Mouse (Mus musculus) kidney, embryonic 15.5 days (tissue): ENCODE data around the gene Phactr2. TPM values are rescaled to one million over a fixed set of nuclear protein-coding genes. Genes with fewer than 3 reads are reported as not detected.
"Not testable (repeated sequence)": the region's sequence is repeated elsewhere in the genome, so short reads cannot be mapped to it uniquely, and the experiment has no call there.

Experiments
- ATAC-seq: fragments of 200-750 bp; cut with Nextera tagmentation; replicated peaks from 2 replicates; pipeline ENCODE4 v1.8.0; 2017; ENCODE audit warnings: moderate TSS enrichment; ENCODE audit not compliant: low FRiP score
- H3K27ac ChIP-seq: fragments of 300-500 bp; sonication (generic); 2 replicates; pipeline ENCODE4 v1.5.1; 2015; ENCODE audit warnings: mild to moderate bottlenecking, inconsistent platforms
- H3K27me3 ChIP-seq: fragments of 300-500 bp; sonication (generic); 2 replicates; pipeline ENCODE4 v1.6.1; 2015; ENCODE audit warnings: inconsistent platforms
- H3K36me3 ChIP-seq: fragments of 300-500 bp; sonication (generic); 2 replicates; pipeline ENCODE4 v1.6.1; 2015; ENCODE audit warnings: inconsistent platforms
- H3K4me1 ChIP-seq: fragments of 300-500 bp; sonication (generic); 2 replicates; pipeline ENCODE4 v1.6.1; 2015; ENCODE audit warnings: inconsistent platforms
- H3K4me2 ChIP-seq: fragments of 300-500 bp; sonication (generic); 2 replicates; pipeline ENCODE4 v1.6.1; 2015; ENCODE audit warnings: moderate library complexity, mild to moderate bottlenecking, inconsistent platforms
- H3K4me3 ChIP-seq: fragments of 300-500 bp; sonication (generic); replicated peaks from 2 replicates; pipeline ENCODE4 v1.5.1; 2015; ENCODE audit warnings: mild to moderate bottlenecking, inconsistent platforms
- H3K9ac ChIP-seq: fragments of 300-500 bp; sonication (generic); 2 replicates; pipeline ENCODE4 v1.6.1; 2015; ENCODE audit warnings: mild to moderate bottlenecking, inconsistent platforms
- H3K9me3 ChIP-seq: fragments of 300-500 bp; sonication (generic); replicated peaks from 2 replicates; pipeline ENCODE4 v1.6.1; 2016; ENCODE audit warnings: inconsistent platforms
- WGBS: fragments of 180-500 bp; shearing (Covaris S2); methylation state at CpG from one replicate; pipeline ENCODE4 v1.1.7; 2015; ENCODE audit warnings: mixed read lengths; 5-methylcytosine and 5-hydroxymethylcytosine counted together
- polyA plus RNA-seq: library from polyadenylated mRNA; unstranded; fragments of >200 nt; fragmentation: Nextera tagmentation; extraction: Ambion mirVana; gene quantifications from 2 replicates; pipeline ENCODE4 v1.2.1, GENCODE M21; 2015

Phactr2 gene
- 28.1 and 30.6 TPM in 2 replicates for polyA plus RNA-seq

DNA sequence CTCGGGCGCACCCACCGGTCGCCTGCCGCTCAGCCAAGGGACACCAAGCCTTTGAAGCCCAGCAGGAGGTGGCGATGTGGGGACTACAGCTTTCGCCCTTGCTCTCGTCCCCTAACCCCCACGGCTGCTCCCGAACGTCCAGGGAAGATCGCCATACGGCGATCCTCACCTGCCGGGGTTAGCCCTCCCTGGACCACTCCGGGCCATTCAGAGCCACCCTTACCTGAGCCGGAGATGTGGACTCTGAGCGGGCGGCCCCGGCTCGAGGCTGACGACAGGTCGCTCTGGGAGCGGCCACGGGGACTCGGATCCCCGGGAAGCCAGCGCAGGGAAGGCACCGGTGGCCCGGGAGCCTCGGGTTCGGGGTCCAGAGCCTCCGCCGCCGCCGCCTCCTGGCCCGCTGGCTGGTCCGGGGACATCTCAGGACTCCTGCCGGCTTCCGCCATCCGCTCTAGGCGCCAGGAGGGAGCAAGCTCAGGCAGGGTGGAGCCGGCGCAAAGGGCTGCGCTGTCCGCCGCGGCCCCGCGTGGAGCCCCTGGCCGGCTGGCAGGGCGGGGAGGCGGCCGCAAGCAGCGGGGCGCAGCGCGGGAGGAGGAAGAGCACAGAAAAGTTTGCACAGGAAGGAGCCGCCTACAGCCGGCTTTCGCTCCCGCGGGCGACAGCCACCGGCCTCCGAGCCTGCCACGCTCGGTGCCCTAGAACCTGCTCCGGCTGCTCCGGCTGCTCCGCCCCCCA, at the start of gene Phactr2:
Gene Phactr2 (minus strand): TSS at position 580 of the 735 bp plus-strand sequence.
- Histone ChIP-seq H3K27ac (peak within 1 kb of the TSS; percentile 82), H3K4me3 (peak within 1 kb of the TSS; percentile 78), H3K4me1 (peaks cover 19% of the 10 kb centered on the region), H3K36me3 (no peaks in the 10 kb centered on the region), H3K4me2 (peak within 1 kb of the TSS; percentile 99), H3K9ac (peak within 1 kb of the TSS; percentile 83), H3K9me3 (no peaks in the 10 kb centered on the region), H3K27me3 (peaks cover 30% of the 10 kb centered on the region; the same call in 1 of the 2 replicates)
- under 1% methylated on average over 70 of the region's 71 CpGs for WGBS
- peak; percentile 90 for ATAC-seq

DNA sequence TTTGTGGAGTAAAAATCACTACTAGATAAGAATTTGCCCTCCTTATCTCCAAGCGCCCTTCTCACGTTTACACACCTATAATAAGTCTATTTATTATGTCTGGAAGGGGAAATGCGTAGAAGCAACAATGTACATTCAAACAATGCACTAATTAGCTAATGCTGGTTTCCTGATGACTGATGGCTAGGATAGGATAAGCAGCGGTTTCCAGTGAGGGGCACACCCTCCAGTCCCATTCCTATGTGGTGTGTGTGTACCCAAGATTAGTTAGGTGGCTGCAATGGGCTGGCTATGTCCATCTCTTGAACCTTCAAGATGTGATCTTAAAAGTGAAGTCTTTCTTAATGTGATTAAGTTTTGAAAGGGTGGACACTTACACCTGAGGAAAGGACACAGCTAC, 47.6 kb upstream of the Phactr2 start:
- WGBS, result 84% methylated on average over 4 of the region's 4 CpGs
- no peak for ATAC-seq

DNA sequence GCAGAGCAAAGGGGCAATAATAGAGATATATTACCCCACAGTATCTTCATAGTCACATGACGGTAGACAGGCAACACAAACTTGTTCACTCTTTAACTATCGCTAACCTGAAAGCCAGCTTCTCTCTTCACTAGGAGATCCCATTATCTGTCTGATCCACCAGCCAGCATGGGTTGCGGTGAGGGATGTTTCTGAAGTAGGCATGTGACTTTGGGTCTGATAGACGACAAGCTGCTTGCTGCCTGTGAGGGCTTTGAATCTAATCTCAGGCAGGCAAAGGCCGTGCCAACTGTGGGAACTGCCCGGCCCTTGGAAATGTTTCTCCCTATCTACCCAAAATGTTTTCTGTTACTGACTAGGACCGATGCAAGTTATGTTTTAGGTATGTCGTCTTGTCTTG, 28.2 kb upstream of the Phactr2 start:
- Histone ChIP-seq H3K4me1 (peaks cover 11% of the 10 kb centered on the region), H3K4me3 (no peak overlapping the region), H3K9me3 (no peaks in the 10 kb centered on the region), H3K9ac (no peak overlapping the region), H3K4me2 (peak overlapping the region; percentile 91), H3K27me3 (no peaks in the 10 kb centered on the region), H3K27ac (no peak overlapping the region), H3K36me3 (peaks cover 27% of the 10 kb centered on the region; the same call in 1 of the 2 replicates)
- no peak for ATAC-seq
- 74% methylated on average over 8 of the region's 8 CpGs for WGBS

More for the DNA sequence above, 47.6 kb upstream of the Phactr2 start:
- no peaks in the 10 kb centered on the region for H3K27me3 ChIP-seq
- no peaks in the 10 kb centered on the region for H3K4me1 ChIP-seq
- no peak overlapping the region for H3K4me2 ChIP-seq
- no peaks in the 10 kb centered on the region for H3K9me3 ChIP-seq
- peaks cover 11% of the 10 kb centered on the region; the same call in 1 of the 2 replicates for H3K36me3 ChIP-seq
- H3K4me3 ChIP-seq, result no peak overlapping the region
- no peak overlapping the region for H3K27ac ChIP-seq
- no peak overlapping the region for H3K9ac ChIP-seq

- H3K27me3 ChIP-seq, ATAC-seq, H3K27ac ChIP-seq, H3K9me3 ChIP-seq: not testable (repeated sequence)
- Histone ChIP-seq H3K4me2 (peak overlapping the region; percentile 91), H3K36me3 (peaks cover 23% of the 10 kb centered on the region; the same call in 1 of the 2 replicates), H3K9ac (peak overlapping the region; percentile 59), H3K4me1 (peaks cover 11% of the 10 kb centered on the region), H3K4me3 (peak overlapping the region; percentile 70)
- 48% methylated on average over 4 of the region's 4 CpGs for WGBS
Measured at GRCm38 (mm10) chr10:13501533-13501932, 27.3 kb upstream of the Phactr2 start.

- ATAC-seq, result peak; percentile 97
- Histone ChIP-seq H3K27me3 (no peaks in the 10 kb centered on the region), H3K4me3 (peak overlapping the region; percentile 70), H3K9me3 (no peaks in the 10 kb centered on the region), H3K9ac (peak overlapping the region; percentile 59), H3K36me3 (peaks cover 18% of the 10 kb centered on the region; the same call in 1 of the 2 replicates), H3K4me2 (peak overlapping the region; percentile 91), H3K27ac (peak overlapping the region; percentile 71), H3K4me1 (peaks cover 11% of the 10 kb centered on the region)
- WGBS, result under 1% methylated on average over 30 of the region's 30 CpGs
Measured at GRCm38 (mm10) chr10:13500938-13501496, 26.8 kb upstream of the Phactr2 start.

DNA sequence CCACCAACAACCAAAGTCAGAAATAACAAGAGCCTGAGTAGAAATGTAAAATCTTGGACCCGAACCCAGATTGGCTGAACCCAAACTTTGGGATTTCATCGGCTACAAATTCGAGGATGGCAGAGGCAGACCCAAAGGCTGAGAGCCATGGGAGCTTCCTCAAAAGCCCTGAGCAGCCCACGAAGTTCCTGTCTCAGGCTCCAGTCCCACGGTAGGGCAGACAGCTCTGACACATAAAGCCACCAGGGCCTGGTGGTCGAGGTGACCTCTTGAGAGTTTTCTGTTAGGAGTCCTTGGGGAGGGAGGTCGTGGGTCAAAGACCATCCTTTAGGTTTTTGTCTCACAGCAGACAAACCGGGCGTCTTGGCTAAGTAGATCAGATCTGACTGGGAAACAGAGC, 26.3 kb upstream of the Phactr2 start:
- Histone ChIP-seq H3K27ac (peak overlapping the region; percentile 71), H3K9ac (peak overlapping the region; percentile 59; the same call in 1 of the 2 replicates), H3K36me3 (peaks cover 15% of the 10 kb centered on the region; the same call in 1 of the 2 replicates), H3K4me1 (peaks cover 11% of the 10 kb centered on the region), H3K4me2 (peak overlapping the region; percentile 91), H3K9me3 (no peaks in the 10 kb centered on the region), H3K4me3 (peak overlapping the region; percentile 70), H3K27me3 (no peaks in the 10 kb centered on the region)
- ATAC-seq, result 0 out of 2 replicates have a peak, but pooled peaks have one; percentile 10
- WGBS, result 44% methylated on average over 9 of the region's 9 CpGs

GRCm38 (mm10) chr10:13499331-13499730, 25.1 kb upstream of the Phactr2 start, which contains the start of gene Fuca2:
Gene Fuca2 (plus strand): TSS chr10:13499540.
- Histone ChIP-seq H3K27ac (peak within 1 kb of the TSS; percentile 71; the same call in 1 of the 2 replicates), H3K9me3 (no peaks in the 10 kb centered on the region), H3K27me3 (no peaks in the 10 kb centered on the region), H3K9ac (no peak within 1 kb of the TSS), H3K4me1 (peaks cover 11% of the 10 kb centered on the region), H3K4me2 (no peak within 1 kb of the TSS; the same call in 1 of the 2 replicates), H3K4me3 (no peak within 1 kb of the TSS), H3K36me3 (peaks cover 4% of the 10 kb centered on the region; the same call in 1 of the 2 replicates)
- 87% methylated on average over 2 of the region's 2 CpGs for whole genome bisulfite sequencing
- no peak for ATAC-seq

- Histone ChIP-seq H3K36me3 (no peaks in the 10 kb centered on the region), H3K9ac (no peak overlapping the region), H3K4me3 (no peak overlapping the region), H3K27ac (no peak overlapping the region), H3K4me1 (peaks cover 8% of the 10 kb centered on the region), H3K9me3 (no peaks in the 10 kb centered on the region), H3K4me2 (no peak overlapping the region), H3K27me3 (no peaks in the 10 kb centered on the region)
- ATAC-seq, result no peak
- 88% methylated on average over 3 of the region's 3 CpGs for WGBS
Measured at GRCm38 (mm10) chr10:13496315-13496714, 22.1 kb upstream of the Phactr2 start.

- H3K4me1 ChIP-seq, result no peaks in the 10 kb centered on the region
- no peak overlapping the region for H3K9ac ChIP-seq
- 84% methylated on average over 9 of the region's 9 CpGs for WGBS
- H3K4me3 ChIP-seq, result no peak overlapping the region
- H3K36me3 ChIP-seq, result no peaks in the 10 kb centered on the region
- H3K9me3 ChIP-seq, result no peaks in the 10 kb centered on the region
- 0 out of 2 replicates have a peak, but pooled peaks have one; percentile 22 for ATAC-seq
- H3K27me3 ChIP-seq, result no peaks in the 10 kb centered on the region
- H3K27ac ChIP-seq, result no peak overlapping the region
- no peak overlapping the region for H3K4me2 ChIP-seq
Measured at GRCm38 (mm10) chr10:13493978-13494686, 19.9 kb upstream of the Phactr2 start.

- no peaks in the 10 kb centered on the region for H3K9me3 ChIP-seq
- H3K4me1 ChIP-seq, result no peaks in the 10 kb centered on the region
- H3K27me3 ChIP-seq, result no peaks in the 10 kb centered on the region
- H3K9ac ChIP-seq, result no peak overlapping the region
- H3K27ac ChIP-seq, result no peak overlapping the region
- 82% methylated on average over 6 of the region's 6 CpGs for WGBS
- H3K4me2 ChIP-seq, result no peak overlapping the region
- no peaks in the 10 kb centered on the region for H3K36me3 ChIP-seq
- no peak overlapping the region for H3K4me3 ChIP-seq
- ATAC-seq, result no peak
Measured at GRCm38 (mm10) chr10:13489671-13490070, 15.5 kb upstream of the Phactr2 start.

- WGBS, result 75% methylated on average over 4 of the region's 4 CpGs
- Histone ChIP-seq H3K4me2 (no peak overlapping the region), H3K36me3 (no peaks in the 10 kb centered on the region), H3K27me3 (no peaks in the 10 kb centered on the region), H3K9me3 (no peaks in the 10 kb centered on the region), H3K4me1 (no peaks in the 10 kb centered on the region), H3K9ac (no peak overlapping the region), H3K27ac (no peak overlapping the region), H3K4me3 (no peak overlapping the region)
- no peak for ATAC-seq
Measured at GRCm38 (mm10) chr10:13485958-13486357, 11.7 kb upstream of the Phactr2 start.
